10 mouse cellular contexts compared by ENCODE assay signal in genomic region chr15:52161568-52162316, GRCm38 (mm10).
DNase-seq lines count a peak whose midpoint lies in the region; ATAC-seq and TF ChIP-seq lines count a peak whose summit lies in the region.
"Had no signal": no experiment of that assay in that cellular context is flagged by ENCODE, and none has a peak within 500 bp of the region (broad histone marks: within the 10 kb centered on the region; RNA-seq: fewer than 3 reads in every experiment).

No protein-coding gene starts in this region.

- H3K9me3 ChIP-seq in hindbrain, postnatal 0 days (ENCODE audit: low read length) = no peaks in the 10 kb centered on the region
- no peaks in the 10 kb centered on the region for H3K9me3 ChIP-seq in midbrain, embryonic 14.5 days (ENCODE audit: control insufficient read depth, low read length)
- H3K9me3 ChIP-seq: G1E had no signal

- H3K4me1 ChIP-seq in hindbrain, postnatal 0 days (ENCODE audit: insufficient read depth, low read length) = peaks cover 20% of the 10 kb centered on the region; the same call in 1 of the 2 replicates
- peaks cover 20% of the 10 kb centered on the region for H3K4me1 ChIP-seq in midbrain, embryonic 14.5 days (ENCODE audit: control insufficient read depth, insufficient read depth, low read length)

- H3K9ac ChIP-seq in hindbrain, postnatal 0 days (replicated peaks; ENCODE audit: low read length) = no peak overlapping the region; the same call in 1 of the 2 replicates
- peak overlapping the region; percentile 24; the same call in 1 of the 2 replicates for H3K9ac ChIP-seq in midbrain, embryonic 14.5 days (replicated peaks; ENCODE audit: low read length)

- DNase-seq in heart, postnatal 14 days = peak; percentile 9 to 18
- DNase-seq in heart, adult 18-20 months = no peak
- peak; percentile 39 for DNase-seq in adrenal gland, postnatal 10 days
- DNase-seq in embryo, embryonic 11 days = peak; percentile 56
- DNase-seq in hindbrain, postnatal 0 days (ENCODE audit: low spot score) = peak; percentile 73
- peak; percentile 68 for DNase-seq in midbrain, embryonic 14.5 days
- no peak for DNase-seq in yolk sac, embryonic 10.5 days (ENCODE audit: low spot score)
- DNase-seq in thymus, postnatal 14 days = no peak

- no peaks in the 10 kb centered on the region for H3K27me3 ChIP-seq in hindbrain, postnatal 0 days (ENCODE audit: insufficient read depth, low read length)
- H3K27me3 ChIP-seq in midbrain, embryonic 14.5 days (ENCODE audit: control insufficient read depth, insufficient read depth, low read length) = no peaks in the 10 kb centered on the region

- no peak for TF ChIP-seq CTCF in hindbrain, postnatal 0 days (IDR thresholded peaks at IDR 0.05; ENCODE audit: low read depth)

- H3K36me3 ChIP-seq in hindbrain, postnatal 0 days (ENCODE audit: insufficient read depth, low read length) = no peaks in the 10 kb centered on the region
- no peaks in the 10 kb centered on the region for H3K36me3 ChIP-seq in midbrain, embryonic 14.5 days (ENCODE audit: control insufficient read depth, insufficient read depth, low read length)
- H3K36me3 ChIP-seq: G1E had no signal

- 18% methylated on average over 19 of the region's 19 CpGs for WGBS in hindbrain, postnatal 0 days
- WGBS in midbrain, embryonic 14.5 days = 8% methylated on average over 19 of the region's 19 CpGs

- no peak overlapping the region for H3K4me3 ChIP-seq in hindbrain, postnatal 0 days (ENCODE audit: low read length)
- H3K4me3 ChIP-seq in midbrain, embryonic 14.5 days (replicated peaks; ENCODE audit: low read depth, low read length) = no peak overlapping the region
- H3K4me3 ChIP-seq: erythroblast, embryonic 14.5 days had no signal

- H3K4me2 ChIP-seq in hindbrain, postnatal 0 days (ENCODE audit: low read depth, low read length) = peak overlapping the region; percentile 29
- H3K4me2 ChIP-seq in midbrain, embryonic 14.5 days (ENCODE audit: low read length) = peak overlapping the region; percentile 38

- peak; percentile 77 for ATAC-seq in hindbrain, postnatal 0 days
- ATAC-seq in midbrain, embryonic 14.5 days (ENCODE audit: low FRiP score, low TSS enrichment) = peak; percentile 70; the same call in 1 of the 2 replicates

- H3K27ac ChIP-seq in hindbrain, postnatal 0 days = peak overlapping the region; percentile 73
- H3K27ac ChIP-seq in midbrain, embryonic 14.5 days (replicated peaks; ENCODE audit: low read depth, low read length) = peak overlapping the region; percentile 85

- intact Hi-C loops in heart, postnatal 14 days (cut with DNase I) = loop anchor here (5.0 to 10.0 kb wide), 2 partner anchors 296 to 467 kb away; no protein-coding TSS in a partner anchor

Comparison
In these comparisons a context has a peak if more than half of its experiments do, and no peak if none do; other contexts are left out.
1. DNase-seq: peak in heart, postnatal 14 days (2 of 2), adrenal gland, postnatal 10 days (single experiment), embryo, embryonic 11 days (single experiment), hindbrain, postnatal 0 days (single experiment) and midbrain, embryonic 14.5 days (single experiment); none in heart, adult 18-20 months (0 of 2), yolk sac, embryonic 10.5 days (single experiment) and thymus, postnatal 14 days (single experiment).